Mouse (Mus musculus) liver, embryonic 14.5 days (tissue): ENCODE data around the gene Hrk.

Source experiments
- CTCF ChIP-seq: IDR thresholded peaks from 2 replicates; pipeline ENCODE4 v1.5.1; 2016; ENCODE audit warnings: antibody characterized with exemption, low read depth, control low read depth
- EP300 ChIP-seq: IDR thresholded peaks from 2 replicates; pipeline ENCODE4 v1.6.1; 2016; ENCODE audit warnings: antibody characterized with exemption, low read depth

- TF ChIP-seq CTCF (no peak), EP300 (no peak)
Measured at GRCm38 (mm10) chr5:118143211-118144026, 21.0 kb upstream of the Hrk start.
